Mouse (Mus musculus): ENCODE measurements around the gene Mat2a.
"Not testable (repeated sequence)": the region's sequence is repeated elsewhere in the genome, so short reads cannot be mapped to it uniquely, and the experiment has no call there.

Mat2a gene

DNA sequence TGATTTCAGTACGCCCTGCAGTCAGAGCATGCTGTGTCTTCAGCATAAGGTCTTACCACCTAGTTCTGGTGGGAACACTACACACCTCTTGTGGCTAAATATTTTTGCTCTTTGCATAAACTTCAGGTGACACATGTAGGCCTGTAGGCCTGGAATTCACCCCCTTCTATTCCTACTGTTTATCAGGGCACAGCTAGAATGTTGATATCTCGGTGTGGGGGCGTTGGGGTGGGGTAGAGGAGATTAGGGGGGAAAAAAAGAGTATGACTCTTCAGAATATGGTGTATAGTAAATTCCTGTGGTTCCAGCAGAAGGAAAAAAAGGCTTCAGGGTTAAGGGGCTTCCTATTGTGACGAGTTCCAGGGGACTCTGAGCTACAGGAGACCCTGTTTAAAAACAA lies 17.2 kb upstream of the Mat2a start:
- no peak for DNase-seq (ENCODE audit: low read depth, low spot score)

DNA sequence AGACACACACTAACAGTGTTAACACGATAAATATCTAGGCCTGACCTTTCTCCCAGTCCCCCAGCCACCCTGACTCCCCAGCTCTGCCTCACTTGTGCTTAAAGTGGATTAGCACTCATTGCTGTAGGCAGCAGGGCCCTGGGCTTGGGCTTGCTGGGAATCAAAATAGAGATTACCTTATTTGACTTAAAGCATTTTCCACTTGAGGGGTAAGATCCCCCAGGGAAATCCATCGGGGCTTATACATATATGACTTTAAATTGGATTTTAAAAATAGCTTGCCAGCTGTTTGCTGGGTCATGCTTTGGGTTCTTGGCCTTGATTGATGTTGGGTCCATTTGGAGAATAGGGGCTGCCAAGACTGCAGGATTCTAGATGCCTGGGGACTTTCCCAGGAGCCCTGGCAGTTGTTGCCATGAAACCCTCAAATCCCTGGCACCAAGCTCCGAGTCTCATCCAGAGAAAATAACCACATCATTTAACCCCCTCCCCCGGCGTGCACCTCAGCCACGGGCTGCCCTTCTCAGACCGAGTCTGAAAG lies 15.5 kb upstream of the Mat2a start:
- no peak for DNase-seq (ENCODE audit: low read depth, low spot score)

DNA sequence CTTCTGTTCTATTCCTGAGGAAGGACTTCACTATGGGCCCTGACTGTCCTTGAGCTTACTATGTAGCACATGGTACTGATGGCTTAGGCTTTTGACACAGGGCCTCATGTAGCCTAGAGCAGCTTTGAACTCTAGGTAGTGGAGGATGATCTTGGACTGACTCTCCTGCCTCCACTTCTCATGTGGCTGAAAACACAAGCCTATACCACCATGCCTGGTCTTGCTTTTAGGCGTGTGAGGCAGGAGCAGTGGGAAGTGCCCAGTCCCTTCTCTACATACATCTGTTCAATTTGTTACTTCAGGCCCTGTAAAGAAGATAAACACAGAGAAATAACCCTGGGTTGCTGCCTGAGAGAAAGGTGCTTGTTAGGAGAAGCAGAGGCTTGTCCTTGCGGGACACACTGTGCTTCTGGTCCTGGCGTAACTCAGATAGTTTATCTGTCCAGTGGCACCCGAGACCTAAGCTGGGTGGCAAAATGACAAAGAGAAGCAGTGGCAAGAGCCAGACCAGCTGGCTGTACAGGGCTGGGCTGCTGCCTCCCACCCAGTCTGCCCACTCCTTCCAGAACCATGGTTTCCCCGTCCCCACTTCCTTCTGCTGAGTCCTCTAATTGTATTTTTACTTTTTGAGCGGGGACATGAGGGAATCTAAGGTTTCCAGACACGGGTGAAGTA lies 14.9 kb upstream of the Mat2a start:
- no peak for DNase-seq (ENCODE audit: low read depth, low spot score)

DNA sequence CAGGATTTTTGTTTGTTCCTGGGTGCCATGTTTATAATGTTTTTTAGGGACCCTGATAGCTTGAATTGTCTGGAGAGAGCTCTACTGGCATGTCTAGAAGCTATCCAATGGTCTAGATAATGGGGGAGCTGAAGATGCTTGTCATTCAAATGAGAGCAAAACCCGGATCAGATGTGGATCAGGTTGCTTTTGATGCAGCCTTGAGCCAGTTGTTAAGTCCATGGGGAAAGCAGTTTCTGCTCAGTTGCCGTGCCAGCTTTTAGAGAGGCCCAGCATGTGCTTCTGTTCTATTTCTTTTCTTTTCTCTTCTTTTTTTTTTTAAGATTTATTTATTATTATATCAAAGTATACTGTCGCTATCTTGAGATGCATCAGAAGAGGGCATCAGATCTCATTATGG lies 14.2 kb upstream of the Mat2a start:
- no peak for DNase-seq (ENCODE audit: low read depth, low spot score)

DNA sequence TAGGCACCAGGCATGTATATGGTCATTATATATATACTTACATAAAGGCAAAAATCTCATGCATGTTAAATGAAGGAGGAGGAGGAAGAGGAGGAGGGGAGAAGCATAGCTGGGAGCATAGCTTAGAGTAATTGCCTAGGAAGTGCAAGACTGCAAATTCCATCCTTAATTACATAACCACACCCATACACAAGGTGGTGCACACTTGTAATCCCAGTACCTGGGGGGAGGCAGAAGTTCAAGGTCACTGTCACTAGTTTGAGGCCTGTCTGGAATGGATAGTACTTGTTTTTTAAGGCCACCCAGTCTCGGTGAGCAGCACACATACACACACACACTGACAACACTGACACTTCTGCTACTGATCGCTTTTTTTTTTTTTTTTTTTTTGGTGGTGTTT lies 13.0 kb upstream of the Mat2a start:
- DNase-seq (ENCODE audit: low read depth, low spot score) = no peak

DNA sequence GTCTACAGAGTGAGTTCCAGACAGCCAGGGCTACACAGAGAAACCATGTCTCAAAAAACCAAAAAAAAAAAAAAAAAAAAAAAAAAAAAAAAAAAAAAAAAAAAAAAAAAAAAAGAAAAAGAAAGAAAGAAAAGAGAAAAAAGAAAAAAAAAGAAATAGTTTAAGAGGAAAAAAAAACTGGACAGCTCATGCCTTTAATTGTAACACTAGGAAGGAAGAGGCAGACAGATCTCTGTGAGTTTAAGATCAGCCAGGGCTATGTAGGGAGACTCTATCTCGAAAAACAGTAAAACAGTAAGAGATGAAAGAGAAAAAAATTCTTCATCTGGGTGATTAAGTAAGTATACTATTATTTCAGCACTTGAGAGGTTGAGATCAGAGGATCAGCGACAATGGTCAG lies 12.4 kb upstream of the Mat2a start:
- not testable (repeated sequence) for DNase-seq (ENCODE audit: low read depth, low spot score)

DNA sequence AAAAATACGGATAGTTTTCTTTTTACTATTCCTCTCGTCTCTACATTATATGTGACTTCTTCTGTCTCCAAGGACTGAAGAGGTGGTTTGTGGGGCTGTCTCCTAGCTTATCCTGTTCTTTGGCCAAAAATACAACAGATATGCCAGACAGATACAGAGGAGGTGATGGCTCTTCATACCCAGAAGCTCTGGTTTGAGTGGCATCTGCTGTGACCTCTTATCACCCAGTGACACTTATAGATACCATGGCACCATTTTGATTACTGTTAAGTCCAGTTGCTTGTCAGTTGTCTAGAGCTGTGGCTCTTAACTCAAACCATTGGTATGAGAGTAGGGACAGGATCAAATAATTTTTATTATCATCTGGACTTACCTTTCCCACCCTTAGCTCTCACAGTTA lies 8.1 kb upstream of the Mat2a start:
- DNase-seq (ENCODE audit: low read depth, low spot score) = no peak

DNA sequence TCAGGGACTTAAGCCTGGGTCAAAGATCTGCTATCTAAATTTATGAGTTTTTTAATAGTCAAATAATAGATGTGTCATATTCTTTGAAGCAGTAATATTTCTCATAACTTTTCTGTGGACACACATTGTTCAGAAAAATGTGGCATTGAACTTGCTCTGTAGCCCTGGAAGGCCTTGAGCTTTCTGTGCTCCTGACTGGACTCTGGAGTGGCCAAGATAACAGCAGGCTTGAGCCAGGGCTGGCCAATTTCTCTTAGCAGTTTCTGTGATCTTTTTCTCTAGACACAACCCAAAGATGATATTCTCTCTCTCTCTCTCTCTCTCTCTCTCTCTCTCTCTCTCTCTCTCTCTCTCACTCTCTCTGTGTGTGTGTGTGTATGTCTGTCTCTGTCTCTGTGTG lies 5.7 kb upstream of the Mat2a start:
- DNase-seq (ENCODE audit: low read depth, low spot score) = no peak

DNA sequence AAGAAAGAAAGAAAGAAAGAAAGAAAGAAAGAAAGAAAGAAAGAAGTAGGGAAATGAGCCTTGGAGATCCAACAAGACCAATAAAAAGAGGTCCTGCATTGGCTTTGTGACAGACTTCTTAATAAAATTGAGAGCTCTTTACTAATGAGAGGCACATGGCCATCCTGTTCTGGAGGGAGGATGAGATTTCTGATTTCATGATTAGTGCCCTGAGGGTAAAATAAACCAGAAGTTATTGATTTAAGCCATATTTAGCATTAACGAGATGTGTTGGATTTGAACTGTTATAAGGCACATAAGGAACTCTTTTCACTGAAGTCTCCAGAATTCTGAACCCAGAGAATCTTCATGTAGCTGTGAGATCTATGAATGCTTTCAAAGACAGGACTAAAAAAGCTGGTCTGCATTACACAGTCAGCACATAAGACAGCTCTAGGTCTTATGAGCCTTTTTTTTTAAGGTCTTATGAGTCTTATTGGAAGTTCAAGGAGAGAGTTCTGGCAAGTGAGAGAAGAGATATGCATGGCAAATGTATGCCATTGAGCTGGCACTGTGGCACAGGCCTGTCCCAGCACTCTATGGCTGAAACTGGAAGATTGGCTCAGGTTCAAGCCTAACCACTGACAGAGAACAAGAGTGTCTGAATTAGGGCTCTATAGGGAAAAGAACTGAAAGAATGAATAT lies 3.7 kb upstream of the Mat2a start:
- DNase-seq (ENCODE audit: low read depth, low spot score) = no peak

DNA sequence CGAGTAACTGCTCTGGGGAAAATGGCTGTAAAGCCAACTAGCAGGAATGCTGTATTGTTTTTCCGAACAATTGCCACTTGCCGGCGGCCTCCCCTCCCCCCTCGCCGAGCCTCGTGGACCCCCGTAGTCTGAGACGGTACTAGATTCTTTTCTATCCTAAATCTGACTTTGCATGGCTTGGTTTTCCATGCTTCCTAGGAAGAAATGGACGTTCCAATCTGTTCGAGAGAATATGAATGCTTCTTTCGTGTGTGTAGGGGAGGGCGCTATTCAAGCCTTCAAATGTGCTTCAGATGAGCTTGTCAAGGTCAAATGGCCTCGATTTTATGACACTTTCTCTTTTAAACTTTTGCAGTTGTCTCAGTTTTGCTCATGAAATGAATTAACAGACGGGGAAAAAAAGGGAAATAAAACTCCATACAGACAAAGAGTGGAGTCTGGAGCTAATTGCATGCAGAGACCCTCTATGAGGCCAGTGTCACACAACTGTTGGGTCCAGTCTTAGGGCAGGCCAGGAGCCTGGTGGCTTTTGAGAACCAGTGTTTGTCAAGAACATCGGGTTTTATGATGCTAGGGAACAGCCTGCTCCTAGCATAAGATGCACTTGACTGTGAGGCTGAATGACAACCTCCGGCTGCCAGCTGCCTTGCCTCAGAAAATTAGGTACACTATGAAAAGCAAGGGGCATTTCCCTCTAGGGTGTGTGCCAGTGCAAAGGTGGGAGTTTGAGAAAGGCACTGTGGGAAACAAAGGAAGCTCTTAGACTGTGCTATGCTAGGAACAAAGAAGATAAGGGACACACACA lies 1.0 kb upstream of the Mat2a start:
- peak; percentile 41 for DNase-seq (ENCODE audit: low read depth, low spot score)

DNA sequence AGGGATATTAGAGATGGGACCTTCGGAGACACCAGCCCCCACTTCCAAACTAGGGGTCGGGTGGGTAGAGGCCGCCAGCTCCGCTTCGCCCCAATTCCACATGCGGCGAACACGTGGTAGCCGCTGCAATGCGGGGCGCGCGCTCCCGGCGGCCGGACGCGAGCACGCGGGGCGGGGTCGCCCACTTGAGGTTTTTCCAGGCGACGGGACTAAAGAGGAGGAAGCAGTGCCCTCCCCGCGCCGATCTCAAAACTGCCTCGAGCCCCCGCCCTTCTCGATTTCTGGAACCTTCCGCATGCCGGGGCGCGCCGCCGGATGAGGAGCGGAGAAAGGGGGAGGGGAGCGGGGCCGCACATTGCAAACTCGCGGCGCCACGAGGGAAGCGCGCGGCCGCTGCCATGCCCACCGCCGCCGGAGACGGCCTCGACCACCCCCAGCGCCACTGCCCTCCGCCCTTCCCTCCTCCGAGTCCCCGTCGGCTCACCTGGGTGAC lies 450 bp downstream of the Mat2a start:
- peak; percentile 92 for DNase-seq (ENCODE audit: low read depth, low spot score)

DNA sequence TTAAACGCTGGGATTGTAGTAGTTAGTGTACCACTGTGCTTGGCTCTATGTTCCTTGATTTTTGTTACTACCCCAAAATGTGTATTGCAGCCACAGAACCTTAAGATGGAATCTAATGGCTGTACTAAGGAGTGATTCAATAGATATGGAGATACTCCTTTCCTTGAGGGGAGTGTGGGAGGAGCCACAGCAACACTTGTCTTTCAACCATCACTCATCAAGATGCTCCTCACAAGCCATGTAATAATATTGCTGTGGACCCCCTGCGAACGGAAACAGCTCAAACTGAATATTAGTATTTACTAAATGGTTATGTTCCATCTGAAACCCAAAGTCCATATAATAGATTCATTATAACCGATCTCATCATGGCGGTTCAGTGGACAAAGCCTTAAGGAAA lies 1.1 kb downstream of the Mat2a start:
- DNase-seq (ENCODE audit: low read depth, low spot score) = no peak

DNA sequence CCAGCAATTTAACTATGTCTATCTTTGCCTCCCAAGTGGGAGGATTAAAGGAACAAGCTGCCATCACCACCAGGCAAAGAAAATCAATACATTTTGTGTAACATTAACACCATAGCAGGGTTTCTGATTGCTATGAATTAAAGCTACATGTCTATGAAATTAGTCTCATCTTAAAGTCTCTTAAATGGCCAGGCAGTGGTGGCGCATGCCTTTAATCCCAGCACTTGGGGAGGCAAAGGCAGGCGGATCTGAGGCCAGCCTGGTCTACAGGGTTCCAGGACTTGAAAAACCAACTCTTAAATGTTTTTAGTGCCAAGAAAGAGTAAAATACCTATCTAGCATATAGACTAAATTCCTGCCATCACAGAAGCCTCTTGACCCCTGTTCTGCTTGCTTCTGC lies 7.2 kb downstream of the Mat2a start:
- no peak for DNase-seq (ENCODE audit: low read depth, low spot score)

DNA sequence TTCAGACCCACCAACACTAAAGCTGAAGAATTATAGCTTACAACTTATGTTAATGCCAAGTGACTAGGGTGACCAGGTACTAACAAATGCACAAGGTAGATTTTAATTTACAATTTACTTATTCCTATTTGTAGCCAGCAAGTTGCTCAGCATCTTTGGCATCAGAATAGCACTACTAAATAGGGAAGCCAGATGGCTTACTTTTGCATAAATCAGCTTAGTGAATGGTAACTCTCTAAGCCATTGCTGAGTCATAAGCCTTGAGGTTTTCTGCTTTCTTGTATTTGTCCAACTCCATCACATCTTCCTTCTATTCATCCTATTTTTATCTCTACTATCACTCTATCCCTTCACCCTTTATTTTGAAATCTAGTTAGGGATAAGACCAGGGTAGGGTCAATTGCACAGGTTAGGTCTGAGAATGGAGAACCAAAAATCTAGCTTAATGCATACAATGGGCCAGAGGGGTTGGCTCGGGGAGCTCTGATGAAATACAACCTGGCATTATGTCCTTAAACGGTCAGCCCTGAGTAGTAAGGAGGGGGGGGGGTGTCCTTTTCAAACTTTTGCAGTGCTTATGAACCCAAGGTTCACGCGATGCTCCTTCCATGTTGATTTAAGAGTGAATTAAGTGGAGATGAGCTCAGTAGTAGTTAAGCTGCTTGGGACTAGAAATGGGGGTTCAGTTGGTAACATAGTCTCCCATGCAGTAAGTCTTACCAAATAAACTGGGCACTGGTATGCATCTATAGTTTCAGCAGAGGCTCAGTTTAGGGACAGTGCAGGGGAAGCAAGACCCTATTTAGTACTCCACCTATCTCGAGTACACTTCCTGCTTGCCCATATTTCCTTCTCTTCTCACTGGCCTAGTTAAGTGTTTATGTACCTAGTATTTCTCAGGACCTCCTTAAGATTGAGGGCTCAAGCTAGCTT lies 8.1 kb downstream of the Mat2a start:
- DNase-seq (ENCODE audit: low read depth, low spot score) = no peak

DNA sequence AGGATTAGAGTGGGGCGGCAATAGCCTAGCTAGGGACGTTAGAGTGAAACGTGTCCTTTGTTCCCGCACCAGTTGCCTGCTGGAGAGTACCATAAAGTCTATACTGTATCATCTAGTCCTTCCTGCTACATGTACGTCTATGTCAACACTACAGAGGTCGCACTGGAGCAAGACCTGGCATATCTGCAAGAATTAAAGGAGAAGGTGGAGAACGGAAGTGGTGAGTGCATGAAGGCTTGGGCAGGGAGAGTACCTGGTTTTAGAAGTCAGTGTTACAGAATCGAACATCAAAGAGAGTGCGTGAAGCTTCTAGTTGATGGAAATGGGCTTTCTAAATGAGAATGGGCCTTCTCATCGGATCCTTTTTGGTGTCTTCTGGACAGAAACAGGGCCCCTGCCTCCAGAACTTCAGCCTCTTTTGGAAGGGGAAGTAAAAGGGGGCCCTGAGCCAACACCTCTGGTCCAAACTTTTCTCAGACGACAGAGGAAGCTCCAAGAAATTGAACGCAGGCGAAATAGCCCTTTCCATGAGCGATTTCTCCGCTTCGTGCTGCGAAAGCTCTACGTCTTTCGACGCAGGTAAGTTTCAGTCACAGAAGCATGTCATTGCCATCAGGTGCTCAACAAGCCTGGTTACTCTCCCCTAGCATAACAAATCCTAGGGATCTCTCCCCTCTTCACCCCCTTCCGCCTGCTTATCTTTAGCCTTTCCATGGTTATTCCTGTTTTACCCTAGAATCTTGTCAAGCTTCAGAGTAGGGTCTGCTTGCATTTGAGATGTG lies 10.1 kb downstream of the Mat2a start:
- peak; percentile 64 for DNase-seq (ENCODE audit: low read depth, low spot score)

DNA sequence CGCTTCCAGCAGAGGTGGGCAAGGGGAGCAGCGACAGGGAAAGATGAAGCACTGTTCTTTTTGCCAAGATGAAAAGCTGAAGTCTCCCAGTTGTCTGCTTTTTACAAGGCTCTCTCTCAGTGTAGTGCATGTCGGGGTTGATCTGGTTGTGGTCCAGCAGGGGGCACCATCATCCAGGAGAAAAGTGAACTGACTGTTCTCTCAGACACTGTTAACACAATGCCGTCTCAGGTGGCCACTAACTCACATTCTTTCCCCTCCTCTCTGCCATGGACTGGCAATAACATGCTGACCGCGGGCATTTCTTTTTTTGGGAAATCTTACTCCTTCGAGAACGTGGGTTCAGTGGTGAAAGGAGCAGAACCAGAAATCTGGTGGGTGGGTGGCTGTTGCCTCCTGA lies 11.3 kb downstream of the Mat2a start:
- peak; percentile 78 for DNase-seq (ENCODE audit: low read depth, low spot score)

DNA sequence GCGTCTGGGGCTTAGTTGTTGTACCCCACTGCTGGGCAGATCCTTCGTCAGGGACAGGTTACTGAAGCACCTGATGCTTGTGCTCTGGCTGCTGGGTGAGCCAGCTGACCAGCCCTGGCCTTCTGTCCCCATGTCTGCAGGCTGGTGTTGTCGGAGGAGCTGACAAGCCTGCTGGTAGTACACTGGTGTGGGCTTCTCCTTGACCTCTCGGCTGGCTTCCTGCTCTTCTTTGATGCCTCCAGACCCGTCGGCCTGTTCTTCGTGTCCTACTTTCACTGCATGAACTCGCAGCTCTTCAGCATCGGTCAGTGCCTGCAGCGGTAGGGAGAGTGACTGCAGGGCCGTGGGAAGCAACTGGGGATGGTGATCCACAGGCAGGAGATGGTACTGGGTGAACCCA lies 13.7 kb downstream of the Mat2a start:
- no peak for DNase-seq (ENCODE audit: low read depth, low spot score)

DNA sequence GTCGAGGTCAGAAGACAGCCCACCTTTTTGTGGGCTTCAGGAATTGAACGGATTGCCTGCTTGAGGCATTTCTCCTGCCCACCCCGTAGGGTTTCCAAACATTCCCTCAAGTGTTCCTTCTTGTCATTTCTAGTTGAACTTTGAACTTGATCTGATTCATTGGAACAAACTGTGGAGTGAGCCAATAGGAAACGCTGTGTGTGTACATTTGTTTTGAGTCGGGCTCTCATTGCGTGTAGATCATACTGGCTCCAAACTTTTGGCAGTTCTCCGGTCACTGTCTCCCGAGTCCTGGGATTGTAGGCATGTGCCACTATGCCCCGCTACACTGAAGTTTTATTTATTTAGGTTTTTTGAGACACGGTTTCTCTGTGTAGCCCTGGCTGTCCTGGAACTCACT lies 18.5 kb downstream of the Mat2a start:
- no peak for DNase-seq (ENCODE audit: low read depth, low spot score)

DNA sequence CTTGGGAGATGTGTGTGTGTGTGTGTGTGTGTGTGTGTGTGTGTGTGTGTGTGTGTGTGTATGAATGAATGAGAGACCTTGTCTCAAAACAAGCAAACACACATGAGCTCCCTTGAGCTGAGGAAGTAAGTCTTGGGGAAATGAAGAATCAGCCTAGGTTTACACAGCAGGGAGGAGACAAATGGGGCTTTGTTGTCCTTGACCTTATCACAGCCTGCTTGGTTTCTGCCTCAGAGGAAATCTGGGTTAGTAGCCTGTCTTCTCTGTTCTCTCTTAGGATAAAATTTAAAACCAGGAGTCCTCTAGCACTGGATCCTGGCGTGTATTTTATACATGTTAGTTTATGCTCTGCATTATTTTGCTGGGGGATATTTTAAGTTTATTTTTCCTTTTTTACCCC lies 19.6 kb downstream of the Mat2a start:
- DNase-seq (ENCODE audit: low read depth, low spot score) = no peak

DNA sequence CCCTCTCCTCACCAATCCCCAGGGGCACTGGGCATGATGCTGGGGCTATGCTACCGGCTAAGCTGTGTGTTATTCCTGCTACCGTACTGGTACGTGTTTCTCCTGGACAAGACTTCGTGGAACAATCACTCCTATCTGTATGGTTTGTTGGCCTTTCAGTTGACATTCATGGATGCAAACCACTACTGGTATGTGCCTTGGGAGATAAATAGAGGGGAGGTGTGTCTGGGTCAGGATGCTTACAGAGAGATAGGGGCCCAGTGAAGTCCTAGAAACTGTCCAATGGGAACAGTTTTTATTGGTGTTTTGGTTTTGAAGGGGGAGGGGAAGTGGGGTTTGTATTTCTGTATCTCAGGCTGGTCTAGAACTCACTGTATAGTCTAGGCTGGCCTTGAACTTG lies 21.1 kb downstream of the Mat2a start:
- DNase-seq (ENCODE audit: low read depth, low spot score) = no peak
